Mouse (Mus musculus): ENCODE data around the gene Olfr503. TPM values are rescaled to one million over a fixed set of nuclear protein-coding genes. Genes with fewer than 3 reads are reported as not detected.
"Not testable (repeated sequence)": the region's sequence is repeated elsewhere in the genome, so short reads cannot be mapped to it uniquely, and the experiment has no call there.

Gene Olfr503
- not detected in 2 replicates for polyA plus RNA-seq (2016; fragmentation: Nextera tagmentation; extraction: Ambion mirVana)

DNA sequence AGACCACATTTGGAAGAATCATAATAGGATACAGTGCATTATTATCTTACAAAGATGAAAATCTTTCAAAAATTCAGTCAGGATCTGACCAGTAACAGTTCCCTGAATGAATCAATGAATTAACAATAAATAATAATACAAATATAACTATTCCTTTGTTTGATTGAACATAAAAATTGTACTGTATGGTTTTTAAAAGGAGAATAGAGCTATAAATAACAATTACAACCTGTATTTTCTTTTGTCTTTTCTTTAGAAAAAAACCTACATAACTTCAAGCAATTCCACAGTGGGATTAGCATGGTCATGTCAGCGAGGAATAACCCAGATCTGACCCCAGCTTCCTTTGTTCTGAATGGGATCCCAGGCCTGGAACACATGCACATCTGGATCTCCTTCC is at the start of gene Olfr503:
TSS of gene Olfr503 (plus strand) at position 301 of the 400 bp plus-strand sequence.
- not testable (repeated sequence) for DNase-seq (ENCODE audit: low spot score); H3K4me3 ChIP-seq; H3K9me3 ChIP-seq; H3K36me3 ChIP-seq; H3K4me1 ChIP-seq (replicated peaks); H3K27me3 ChIP-seq (ENCODE audit: insufficient read depth, poor library complexity, severe bottlenecking); H3K27ac ChIP-seq
- 73% methylated on average over 1 of the region's 1 CpGs for WGBS

- Histone ChIP-seq H3K4me3 (no peak within 1 kb of the TSS), H3K27ac (no peak within 1 kb of the TSS), H3K36me3 (no peaks in the 10 kb centered on the region), H3K9me3 (0 out of 2 replicates have a peak, but pooled peaks cover under 1% of the 10 kb centered on the region), H3K4me1 (replicated peaks) (no peaks in the 10 kb centered on the region), H3K27me3 (ENCODE audit: insufficient read depth, poor library complexity, severe bottlenecking) (no peaks in the 10 kb centered on the region)
- no peak for DNase-seq (ENCODE audit: low spot score)
- 82% methylated on average over 1 of the region's 1 CpGs for WGBS
These were observed 19.4 kb upstream of the Olfr503 start, which contains the start of gene Olfr502 for GRCm38 (mm10) chr7:108524965-108525364. Gene Olfr502, minus strand, starts transcription at chr7:108525065.

- WGBS: 90% methylated on average over 13 of the region's 13 CpGs
- H3K27ac ChIP-seq: no peak overlapping the region
- DNase-seq (ENCODE audit: low spot score): no peak
- no peaks in the 10 kb centered on the region for H3K36me3 ChIP-seq
- H3K9me3 ChIP-seq: 0 out of 2 replicates have a peak, but pooled peaks cover 6% of the 10 kb centered on the region
- no peaks in the 10 kb centered on the region for H3K27me3 ChIP-seq (ENCODE audit: insufficient read depth, poor library complexity, severe bottlenecking)
- H3K4me3 ChIP-seq: no peak overlapping the region
- H3K4me1 ChIP-seq (replicated peaks): no peaks in the 10 kb centered on the region
These were observed 1.9 kb upstream of the Olfr503 start for GRCm38 (mm10) chr7:108542416-108542815.

- H3K4me3 ChIP-seq: no peak within 1 kb of the TSS
- no peaks in the 10 kb centered on the region for H3K27me3 ChIP-seq (ENCODE audit: insufficient read depth, poor library complexity, severe bottlenecking)
- WGBS: 87% methylated on average over 1 of the region's 1 CpGs
- H3K4me1 ChIP-seq (replicated peaks): no peaks in the 10 kb centered on the region
- DNase-seq (ENCODE audit: low spot score): no peak
- no peaks in the 10 kb centered on the region for H3K36me3 ChIP-seq
- no peak within 1 kb of the TSS for H3K27ac ChIP-seq
- H3K9me3 ChIP-seq: peaks cover 9% of the 10 kb centered on the region; the same call in 1 of the 2 replicates
These were observed 21.4 kb downstream of the Olfr503 start, which contains the start of gene Olfr504 for GRCm38 (mm10) chr7:108565693-108566092. Gene Olfr504, minus strand, starts transcription at chr7:108565793.

- Histone ChIP-seq H3K4me3 (no peak overlapping the region), H3K4me1 (replicated peaks) (no peaks in the 10 kb centered on the region), H3K9me3 (no peaks in the 10 kb centered on the region), H3K36me3 (no peaks in the 10 kb centered on the region), H3K27me3 (ENCODE audit: insufficient read depth, poor library complexity, severe bottlenecking) (no peaks in the 10 kb centered on the region), H3K27ac (no peak overlapping the region)
- WGBS: 96% methylated on average over 1 of the region's 1 CpGs
- DNase-seq (ENCODE audit: low spot score): no peak
These were observed 45.5 kb downstream of the Olfr503 start for GRCm38 (mm10) chr7:108589797-108590196.

Other genes starting within 250 kb of the Olfr503 start
- gene Olfr491, start 231.1 kb upstream of the Olfr503 start, polyA plus RNA-seq (2016; fragmentation: Nextera tagmentation; extraction: Ambion mirVana): not detected in 2 replicates
- not detected in 2 replicates for gene Olfr492, start 220.9 kb upstream of the Olfr503 start, polyA plus RNA-seq (2016; fragmentation: Nextera tagmentation; extraction: Ambion mirVana)
- not detected in 2 replicates for gene Olfr493, start 197.5 kb upstream of the Olfr503 start, polyA plus RNA-seq (2016; fragmentation: Nextera tagmentation; extraction: Ambion mirVana)
- gene Olfr494, start 179.2 kb upstream of the Olfr503 start, polyA plus RNA-seq (2016; fragmentation: Nextera tagmentation; extraction: Ambion mirVana): not detected in 2 replicates
- gene Olfr495, start 151.4 kb upstream of the Olfr503 start, polyA plus RNA-seq (2016; fragmentation: Nextera tagmentation; extraction: Ambion mirVana): not detected in 2 replicates
- gene Olfr497, start 124.1 kb upstream of the Olfr503 start, polyA plus RNA-seq (2016; fragmentation: Nextera tagmentation; extraction: Ambion mirVana): not detected in 2 replicates
- gene Olfr498, start 79.2 kb upstream of the Olfr503 start, polyA plus RNA-seq (2016; fragmentation: Nextera tagmentation; extraction: Ambion mirVana): not detected in 2 replicates
- gene Olfr502, start 19.5 kb upstream of the Olfr503 start, polyA plus RNA-seq (2016; fragmentation: Nextera tagmentation; extraction: Ambion mirVana): not detected in 2 replicates
- gene Olfr504, start 21.3 kb downstream of the Olfr503 start, polyA plus RNA-seq (2016; fragmentation: Nextera tagmentation; extraction: Ambion mirVana): not detected in 2 replicates
- gene Olfr506, start 66.3 kb downstream of the Olfr503 start, polyA plus RNA-seq (2016; fragmentation: Nextera tagmentation; extraction: Ambion mirVana): not detected in 2 replicates
- gene Olfr507, start 77.3 kb downstream of the Olfr503 start, polyA plus RNA-seq (2016; fragmentation: Nextera tagmentation; extraction: Ambion mirVana): not detected in 2 replicates
- gene Olfr508, start 85.5 kb downstream of the Olfr503 start, polyA plus RNA-seq (2016; fragmentation: Nextera tagmentation; extraction: Ambion mirVana): not detected in 2 replicates
- not detected in 2 replicates for gene Olfr509, start 107.4 kb downstream of the Olfr503 start, polyA plus RNA-seq (2016; fragmentation: Nextera tagmentation; extraction: Ambion mirVana)
- gene Olfr510, start 121.9 kb downstream of the Olfr503 start, polyA plus RNA-seq (2016; fragmentation: Nextera tagmentation; extraction: Ambion mirVana): not detected in 2 replicates
- not detected in 2 replicates for gene Olfr512, start 168.8 kb downstream of the Olfr503 start, polyA plus RNA-seq (2016; fragmentation: Nextera tagmentation; extraction: Ambion mirVana)
- not detected in 2 replicates for gene Olfr513, start 206.4 kb downstream of the Olfr503 start, polyA plus RNA-seq (2016; fragmentation: Nextera tagmentation; extraction: Ambion mirVana)